Mouse (Mus musculus) intestine, embryonic 14.5 days (tissue): ENCODE data around the gene Vamp3. TPM values are rescaled to one million over a fixed set of nuclear protein-coding genes. Genes with fewer than 3 reads are reported as not detected.

Source experiments
- ATAC-seq: fragments of 200-750 bp; cut with Nextera tagmentation; replicated peaks from 2 replicates; pipeline ENCODE4 v1.8.0; 2017; ENCODE audit warnings: low read depth, moderate number of reproducible peaks, moderate TSS enrichment, moderate library complexity; ENCODE audit not compliant: low FRiP score, low TSS enrichment
- DNase-seq: peaks from one replicate; pipeline ENCODE4 v3.0.0-alpha.2; 2018; ENCODE audit warnings: low spot score
- H3K27ac ChIP-seq: fragments of 300-500 bp; sonication (generic); 2 replicates; pipeline ENCODE4 v1.5.1; 2014; ENCODE audit warnings: low read depth, mild to moderate bottlenecking, control low read depth
- H3K27me3 ChIP-seq: fragments of 300-500 bp; sonication (generic); replicated peaks from 2 replicates; pipeline ENCODE4 v1.6.1; 2014; ENCODE audit warnings: low read length, control low read depth; ENCODE audit not compliant: control insufficient read depth, insufficient read depth
- H3K36me3 ChIP-seq: fragments of 300-500 bp; sonication (generic); 2 replicates; pipeline ENCODE4 v1.6.1; 2014; ENCODE audit warnings: low read length, control low read depth; ENCODE audit not compliant: control insufficient read depth, insufficient read depth
- H3K4me1 ChIP-seq: fragments of 300-500 bp; sonication (generic); replicated peaks from 2 replicates; pipeline ENCODE4 v1.6.1; 2014; ENCODE audit warnings: low read length, control low read depth, mixed read lengths; ENCODE audit not compliant: control insufficient read depth, insufficient read depth
- H3K4me2 ChIP-seq: fragments of 300-500 bp; sonication (generic); 2 replicates; pipeline ENCODE4 v1.6.1; 2014; ENCODE audit warnings: low read length
- H3K4me3 ChIP-seq: fragments of 300-500 bp; sonication (generic); 2 replicates; pipeline ENCODE4 v1.5.1; 2014; ENCODE audit warnings: low read depth, low read length, control low read depth, mixed read lengths
- H3K9ac ChIP-seq: fragments of 300-500 bp; sonication (generic); 2 replicates; pipeline ENCODE4 v1.6.1; 2014; ENCODE audit warnings: mild to moderate bottlenecking, low read length
- H3K9me3 ChIP-seq: fragments of 300-500 bp; sonication (generic); 2 replicates; pipeline ENCODE4 v1.6.1; 2016; ENCODE audit warnings: low read length, control low read depth; ENCODE audit not compliant: control insufficient read depth
- WGBS: fragments of 180-500 bp; shearing (Covaris S2); extraction: QIAGEN DNeasy Blood & Tissue Kit; methylation state at CpG from one replicate; pipeline ENCODE4 v1.1.7; 2014; 5-methylcytosine and 5-hydroxymethylcytosine counted together
- polyA plus RNA-seq: library from polyadenylated mRNA; unstranded; fragments of >200 nt; fragmentation: Nextera tagmentation; extraction: Ambion mirVana; gene quantifications from 2 replicates; pipeline ENCODE4 v1.2.1, GENCODE M21; 2014

Gene Vamp3
- polyA plus RNA-seq, 1 experiment from 2014 or later: 71.5 TPM

DNA sequence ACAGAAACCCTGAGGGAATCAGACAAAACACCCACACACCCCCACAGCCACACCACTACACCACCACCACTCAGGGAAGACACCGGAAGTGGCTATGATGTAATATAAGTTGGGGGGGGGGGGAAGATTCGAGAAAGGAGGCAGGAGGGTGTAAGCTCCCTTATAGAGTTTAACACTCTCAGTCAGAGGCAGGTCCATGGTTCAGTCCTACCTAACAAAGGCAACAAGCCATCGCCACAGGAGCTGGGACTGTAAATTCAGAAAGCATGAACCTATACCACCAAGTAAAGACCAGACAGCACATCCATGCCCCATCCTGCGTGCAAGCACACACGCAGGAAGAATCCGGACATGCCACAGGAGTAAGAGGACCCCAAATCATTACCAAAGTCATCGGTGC, 31.5 kb upstream of the Vamp3 start, which contains the start of gene Gm13090:
Gm13090 (plus strand) TSS at position 301 of the 400 bp plus-strand sequence.
- ATAC-seq: no peak
- no peak within 1 kb of the TSS for H3K4me3 ChIP-seq
- H3K9ac ChIP-seq: no peak within 1 kb of the TSS
- no peaks in the 10 kb centered on the region; the same call in 1 of the 2 replicates for H3K4me1 ChIP-seq
- H3K36me3 ChIP-seq: no peaks in the 10 kb centered on the region
- no peak for DNase-seq
- no peak within 1 kb of the TSS for H3K27ac ChIP-seq
- no peak within 1 kb of the TSS for H3K4me2 ChIP-seq
- H3K9me3 ChIP-seq: no peaks in the 10 kb centered on the region
- 87% methylated on average over 7 of the region's 7 CpGs for WGBS
- no peaks in the 10 kb centered on the region for H3K27me3 ChIP-seq

DNA sequence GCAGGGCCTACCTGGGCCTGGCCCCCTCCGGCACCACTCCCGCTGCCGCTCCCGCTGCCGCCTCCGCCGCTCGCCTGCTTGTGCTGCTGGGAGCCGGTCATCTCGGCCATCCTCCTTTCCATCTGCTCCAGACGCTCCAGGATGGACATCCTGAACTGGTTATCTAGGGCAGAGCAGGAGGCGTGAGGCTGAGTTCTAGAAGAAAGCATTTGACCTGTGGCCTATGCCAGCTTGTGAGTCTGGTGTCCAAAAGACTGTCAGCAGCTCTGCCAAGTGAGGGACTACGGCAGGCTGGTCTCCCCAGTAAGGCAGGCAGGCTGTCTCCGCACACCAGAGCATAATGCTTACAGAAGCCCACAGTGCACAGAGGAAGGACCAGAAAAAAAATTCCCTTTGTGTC, 31.1 kb upstream of the Vamp3 start:
- Histone ChIP-seq H3K36me3 (no peaks in the 10 kb centered on the region), H3K4me2 (no peak overlapping the region), H3K4me1 (no peaks in the 10 kb centered on the region), H3K27me3 (no peaks in the 10 kb centered on the region), H3K9me3 (no peaks in the 10 kb centered on the region), H3K4me3 (no peak overlapping the region), H3K9ac (no peak overlapping the region), H3K27ac (no peak overlapping the region)
- ATAC-seq: no peak
- 91% methylated on average over 14 of the region's 14 CpGs for WGBS
- no peak for DNase-seq

DNA sequence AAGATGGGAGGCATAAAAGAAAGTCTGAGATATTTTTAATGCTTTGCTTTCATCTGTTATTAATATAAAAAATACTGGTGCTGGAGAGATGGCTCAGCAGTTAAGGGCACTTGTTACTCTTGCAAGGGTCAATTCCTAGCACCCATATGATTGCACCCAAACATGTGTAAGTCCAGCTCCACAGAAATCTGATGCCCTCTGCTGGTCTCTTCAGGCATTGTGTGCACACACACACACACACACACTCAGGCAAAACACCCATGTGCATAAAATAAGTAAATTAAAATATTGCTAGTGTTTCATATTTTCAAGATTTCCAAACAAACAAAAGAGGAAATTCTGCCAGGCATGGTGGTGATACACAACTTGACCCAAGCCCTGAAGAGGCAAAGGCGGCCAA, 29.6 kb upstream of the Vamp3 start:
- H3K27ac ChIP-seq: no peak overlapping the region
- H3K9me3 ChIP-seq: no peaks in the 10 kb centered on the region
- DNase-seq (no peak), ATAC-seq (no peak)
- no peak overlapping the region for H3K4me2 ChIP-seq
- H3K4me1 ChIP-seq: no peaks in the 10 kb centered on the region
- WGBS: 97% methylated on average over 1 of the region's 1 CpGs
- H3K9ac ChIP-seq: no peak overlapping the region
- no peaks in the 10 kb centered on the region for H3K27me3 ChIP-seq
- no peak overlapping the region for H3K4me3 ChIP-seq
- no peaks in the 10 kb centered on the region for H3K36me3 ChIP-seq

DNA sequence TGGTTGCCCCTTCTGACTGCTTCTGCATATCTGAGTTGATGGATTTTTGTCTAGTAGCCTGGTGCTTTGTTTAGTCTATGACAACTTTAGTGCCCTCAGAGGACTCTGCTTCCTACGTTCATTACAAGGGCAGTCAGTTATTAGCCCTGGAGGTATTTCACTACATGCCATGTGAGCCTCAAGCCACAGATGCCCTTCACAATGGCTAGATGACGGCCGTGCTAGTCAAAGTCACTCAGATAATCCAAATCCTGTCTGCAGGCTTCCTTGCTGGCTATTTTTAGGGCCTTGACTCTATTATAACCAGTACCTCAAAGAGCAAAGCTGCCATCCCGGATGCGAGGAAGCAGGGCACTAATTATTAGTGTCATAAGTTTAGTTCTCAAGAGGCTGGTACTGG, 25.3 kb upstream of the Vamp3 start:
- Histone ChIP-seq H3K4me1 (no peaks in the 10 kb centered on the region), H3K9ac (no peak overlapping the region), H3K4me2 (no peak overlapping the region), H3K27ac (no peak overlapping the region), H3K27me3 (no peaks in the 10 kb centered on the region), H3K9me3 (no peaks in the 10 kb centered on the region), H3K36me3 (peaks cover 17% of the 10 kb centered on the region), H3K4me3 (no peak overlapping the region)
- DNase-seq (no peak), ATAC-seq (no peak)
- 76% methylated on average over 5 of the region's 5 CpGs for WGBS

DNA sequence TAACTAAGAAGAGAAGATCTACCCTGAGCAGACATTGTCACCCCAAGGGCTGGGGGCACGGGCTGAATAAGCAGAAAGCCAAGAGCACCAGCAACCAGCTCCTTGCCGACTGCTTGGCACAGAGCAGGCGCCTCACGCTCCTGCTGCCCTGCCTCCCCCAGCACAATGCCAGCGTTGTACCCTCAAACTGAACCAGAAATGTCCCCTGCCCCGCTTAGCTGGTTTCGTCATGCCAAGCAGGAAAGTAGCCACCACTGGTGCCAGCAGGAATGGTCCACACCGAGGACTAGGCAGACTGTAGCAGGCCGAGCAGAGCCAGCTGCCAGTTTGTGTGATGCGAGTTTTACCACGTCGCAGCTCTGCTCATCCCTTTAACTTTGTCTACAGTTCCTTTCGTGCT, 24.2 kb upstream of the Vamp3 start:
- peaks cover 23% of the 10 kb centered on the region for H3K36me3 ChIP-seq
- no peak overlapping the region for H3K4me3 ChIP-seq
- DNase-seq (no peak), ATAC-seq (no peak)
- H3K4me1 ChIP-seq: no peaks in the 10 kb centered on the region
- H3K27me3 ChIP-seq: no peaks in the 10 kb centered on the region
- H3K9me3 ChIP-seq: no peaks in the 10 kb centered on the region
- 94% methylated on average over 13 of the region's 13 CpGs for WGBS
- H3K9ac ChIP-seq: no peak overlapping the region
- no peak overlapping the region for H3K27ac ChIP-seq
- H3K4me2 ChIP-seq: no peak overlapping the region

DNA sequence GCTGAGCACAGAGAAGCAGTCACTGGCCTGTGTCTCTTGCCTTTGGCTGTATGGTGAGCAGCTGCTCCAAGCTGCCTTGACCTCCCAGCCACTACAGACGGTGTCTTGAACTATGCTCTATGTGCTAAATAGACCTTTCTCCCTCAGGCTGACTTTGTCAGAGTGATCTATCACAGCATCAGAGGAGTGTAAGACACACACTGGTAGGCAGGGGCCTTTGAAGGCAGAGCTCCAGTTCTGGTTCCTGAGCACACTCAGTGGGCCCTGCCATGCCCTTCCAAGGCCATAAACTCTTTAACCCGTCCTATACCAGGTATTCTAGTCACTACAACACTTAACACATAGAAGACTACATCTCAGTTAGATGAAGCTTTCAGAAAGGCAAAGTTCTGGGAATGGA, 23.6 kb upstream of the Vamp3 start:
- Histone ChIP-seq H3K4me2 (no peak overlapping the region), H3K9ac (no peak overlapping the region), H3K4me3 (no peak overlapping the region), H3K4me1 (no peaks in the 10 kb centered on the region), H3K9me3 (no peaks in the 10 kb centered on the region), H3K27me3 (no peaks in the 10 kb centered on the region), H3K27ac (no peak overlapping the region), H3K36me3 (peaks cover 23% of the 10 kb centered on the region)
- 64% methylated on average over 2 of the region's 2 CpGs for WGBS
- ATAC-seq (no peak), DNase-seq (no peak)

DNA sequence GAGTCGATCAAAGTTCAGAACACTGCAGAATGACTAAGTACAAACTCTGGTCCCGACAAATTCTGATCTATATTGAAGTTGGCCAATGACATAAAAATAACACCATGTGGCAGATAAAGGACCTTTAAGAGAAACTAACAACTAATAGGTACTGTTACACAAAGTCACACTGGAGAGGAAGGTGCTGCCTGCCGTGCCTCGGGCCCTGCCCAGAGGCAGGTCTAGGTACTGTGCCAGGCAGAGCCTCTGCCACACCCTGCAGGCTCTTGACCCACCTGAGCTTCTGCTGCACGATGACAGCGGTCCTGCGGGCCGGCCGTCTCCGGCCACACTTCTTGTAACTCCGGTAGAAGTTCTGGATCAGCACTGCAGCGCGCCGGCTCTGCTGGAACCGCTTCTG, 17.1 kb upstream of the Vamp3 start:
- ATAC-seq: no peak
- H3K36me3 ChIP-seq: peaks cover 29% of the 10 kb centered on the region
- H3K4me1 ChIP-seq: no peaks in the 10 kb centered on the region
- no peak for DNase-seq
- no peak overlapping the region for H3K4me2 ChIP-seq
- 92% methylated on average over 15 of the region's 15 CpGs for WGBS
- no peak overlapping the region for H3K4me3 ChIP-seq
- H3K9me3 ChIP-seq: no peaks in the 10 kb centered on the region
- no peaks in the 10 kb centered on the region for H3K27me3 ChIP-seq
- no peak overlapping the region for H3K27ac ChIP-seq
- H3K9ac ChIP-seq: no peak overlapping the region

DNA sequence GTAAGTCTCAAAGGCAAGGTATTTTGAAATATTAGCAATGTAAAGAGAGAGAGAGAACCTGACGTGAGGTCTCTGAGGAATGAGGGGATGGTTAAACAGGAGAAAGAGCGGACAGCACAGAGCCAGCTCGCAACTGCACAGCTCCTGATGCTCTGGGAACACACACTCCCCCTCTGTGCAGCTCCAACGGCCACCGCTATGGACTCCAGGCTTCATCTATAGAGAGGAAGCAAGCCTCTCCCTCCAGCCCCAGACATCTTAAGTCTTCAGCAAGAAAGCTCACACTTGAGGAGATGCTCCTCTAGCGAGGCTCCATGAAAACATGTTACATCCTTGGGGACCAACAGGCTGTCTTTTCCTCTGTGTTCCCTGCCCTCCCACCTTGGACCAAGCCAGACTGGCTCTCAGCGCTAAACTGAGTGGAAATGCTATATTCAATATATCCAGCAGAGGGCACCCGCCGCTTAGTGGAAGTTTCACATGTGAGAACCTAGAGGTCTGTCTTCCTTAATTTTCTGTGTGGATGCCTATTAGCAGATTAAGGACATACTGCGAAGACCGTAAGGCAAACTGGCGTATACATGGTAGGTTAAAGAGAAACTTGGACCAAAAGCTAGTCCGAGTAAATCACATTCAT, 15.5 kb upstream of the Vamp3 start:
- H3K4me3 ChIP-seq: no peak overlapping the region
- H3K9me3 ChIP-seq: no peaks in the 10 kb centered on the region
- no peaks in the 10 kb centered on the region for H3K4me1 ChIP-seq
- no peaks in the 10 kb centered on the region for H3K27me3 ChIP-seq
- no peak; the same call in 1 of the 2 replicates for ATAC-seq
- H3K9ac ChIP-seq: no peak overlapping the region
- 54% methylated on average over 13 of the region's 13 CpGs for WGBS
- H3K27ac ChIP-seq: no peak overlapping the region
- H3K36me3 ChIP-seq: peaks cover 15% of the 10 kb centered on the region; the same call in 1 of the 2 replicates
- no peak overlapping the region for H3K4me2 ChIP-seq
- peak; percentile 92 for DNase-seq

DNA sequence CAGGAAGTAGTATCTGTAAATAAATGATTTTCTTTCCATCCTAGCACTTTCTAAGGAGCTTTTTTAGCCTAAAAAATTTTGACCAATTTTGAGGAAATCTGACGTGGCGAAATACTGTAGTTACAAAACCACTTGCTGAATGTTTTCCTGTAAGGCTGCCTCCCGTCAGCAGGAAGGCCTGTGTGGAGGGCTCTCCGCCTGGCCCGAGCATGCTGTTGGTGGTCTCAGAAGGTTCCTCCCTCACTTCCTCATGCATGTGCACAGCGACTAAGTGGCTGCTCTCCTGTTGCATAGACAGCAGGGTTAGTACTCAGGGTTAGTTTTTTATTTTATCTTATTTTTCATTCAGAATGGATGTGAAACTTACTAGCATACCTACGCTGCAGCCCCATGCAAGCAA, 13.2 kb upstream of the Vamp3 start:
- 80% methylated on average over 7 of the region's 7 CpGs for WGBS
- no peak overlapping the region for H3K9ac ChIP-seq

More for the DNA sequence above, 13.2 kb upstream of the Vamp3 start:
- H3K4me3 ChIP-seq: no peak overlapping the region
- DNase-seq: no peak
- no peaks in the 10 kb centered on the region for H3K27me3 ChIP-seq
- H3K4me1 ChIP-seq: no peaks in the 10 kb centered on the region
- ATAC-seq: no peak
- H3K9me3 ChIP-seq: no peaks in the 10 kb centered on the region
- H3K4me2 ChIP-seq: no peak overlapping the region
- H3K36me3 ChIP-seq: peaks cover 5% of the 10 kb centered on the region; the same call in 1 of the 2 replicates
- no peak overlapping the region for H3K27ac ChIP-seq
